Mouse (Mus musculus) thymus, adult 2 months (tissue): ENCODE results near the gene Ntan1.

Experiments
- CTCF ChIP-seq: fragments of 200-500 bp; IDR thresholded peaks from 2 replicates; pipeline ENCODE4 v1.5.1; 2012; ENCODE audit warnings: mild to moderate bottlenecking, control low read depth, low read length, moderate library complexity, borderline replicate concordance; ENCODE audit not compliant: control insufficient read depth, poor library complexity, insufficient read depth; ENCODE audit errors: extremely low read depth
- POLR2A ChIP-seq: fragments of 200-500 bp; IDR thresholded peaks from 2 replicates; pipeline ENCODE4 v1.6.1; 2012; ENCODE audit warnings: mild to moderate bottlenecking, low read length, control low read depth, moderate library complexity; ENCODE audit not compliant: control insufficient read depth, poor library complexity, insufficient read depth; ENCODE audit errors: extremely low read depth

DNA sequence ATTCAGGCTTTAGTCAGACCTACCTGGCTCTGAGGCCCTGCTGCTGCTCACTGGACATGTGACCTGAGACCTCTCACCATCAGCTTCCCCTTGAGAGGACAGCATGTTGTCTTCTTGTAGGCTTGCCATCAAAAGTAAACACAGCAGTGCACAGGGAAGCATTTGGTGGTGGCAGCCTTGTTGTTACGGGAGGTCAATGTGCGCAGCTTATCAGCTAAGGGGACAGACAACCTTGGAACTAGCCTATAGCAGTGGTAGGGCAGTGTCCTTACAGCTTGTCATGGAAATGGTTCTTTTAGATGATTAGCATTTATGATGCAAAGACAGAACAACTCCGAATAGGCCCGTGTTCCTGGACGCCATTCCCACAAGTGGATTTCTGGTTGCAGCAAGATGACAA is 15.7 kb downstream of the Ntan1 start:
- TF ChIP-seq POLR2A (no peak), CTCF (no peak)
